Mouse (Mus musculus): ENCODE data around the gene Dlg5.

Dlg5 gene

GRCm38 (mm10) chr14:24234411-24234810, 11.3 kb downstream of the Dlg5 start:
- no peak for DNase-seq (ENCODE audit: low read depth, low spot score)

GRCm38 (mm10) chr14:24232641-24233633, 12.8 kb downstream of the Dlg5 start:
- DNase-seq (ENCODE audit: low read depth, low spot score), result no peak

GRCm38 (mm10) chr14:24228549-24228948, 17.2 kb downstream of the Dlg5 start:
- DNase-seq (ENCODE audit: low read depth, low spot score), result no peak

- DNase-seq (ENCODE audit: low read depth, low spot score), result no peak
Measured at GRCm38 (mm10) chr14:24227015-24227414, 18.7 kb downstream of the Dlg5 start.

GRCm38 (mm10) chr14:24226344-24226743, 19.4 kb downstream of the Dlg5 start:
- DNase-seq (ENCODE audit: low read depth, low spot score), result no peak

- no peak for DNase-seq (ENCODE audit: low read depth, low spot score)
Measured at GRCm38 (mm10) chr14:24222759-24223158, 23.0 kb downstream of the Dlg5 start.

GRCm38 (mm10) chr14:24222273-24222672, 23.4 kb downstream of the Dlg5 start:
- no peak for DNase-seq (ENCODE audit: low read depth, low spot score)

GRCm38 (mm10) chr14:24217362-24217722, 28.4 kb downstream of the Dlg5 start:
- DNase-seq (ENCODE audit: low read depth, low spot score), result no peak

- no peak for DNase-seq (ENCODE audit: low read depth, low spot score)
Measured at GRCm38 (mm10) chr14:24216678-24217361, 28.9 kb downstream of the Dlg5 start.

GRCm38 (mm10) chr14:24216064-24216463, 29.7 kb downstream of the Dlg5 start:
- DNase-seq (ENCODE audit: low read depth, low spot score), result no peak

GRCm38 (mm10) chr14:24214436-24214835, 31.3 kb downstream of the Dlg5 start:
- no peak for DNase-seq (ENCODE audit: low read depth, low spot score)

GRCm38 (mm10) chr14:24213336-24213735, 32.4 kb downstream of the Dlg5 start:
- DNase-seq (ENCODE audit: low read depth, low spot score), result peak; percentile 5

- no peak for DNase-seq (ENCODE audit: low read depth, low spot score)
Measured at GRCm38 (mm10) chr14:24212861-24213260, 32.9 kb downstream of the Dlg5 start.

- DNase-seq (ENCODE audit: low read depth, low spot score), result no peak
Measured at GRCm38 (mm10) chr14:24207360-24207752, 38.4 kb downstream of the Dlg5 start.

GRCm38 (mm10) chr14:24206736-24207359, 38.9 kb downstream of the Dlg5 start:
- no peak for DNase-seq (ENCODE audit: low read depth, low spot score)

- no peak for DNase-seq (ENCODE audit: low read depth, low spot score)
Measured at GRCm38 (mm10) chr14:24206314-24206713, 39.4 kb downstream of the Dlg5 start.

GRCm38 (mm10) chr14:24205281-24205871, 40.3 kb downstream of the Dlg5 start:
- DNase-seq (ENCODE audit: low read depth, low spot score), result no peak

GRCm38 (mm10) chr14:24203210-24203609, 42.5 kb downstream of the Dlg5 start:
- DNase-seq (ENCODE audit: low read depth, low spot score), result no peak

GRCm38 (mm10) chr14:24200771-24201170, 44.9 kb downstream of the Dlg5 start:
- DNase-seq (ENCODE audit: low read depth, low spot score), result no peak

- DNase-seq (ENCODE audit: low read depth, low spot score), result no peak
Measured at GRCm38 (mm10) chr14:24199732-24200131, 46.0 kb downstream of the Dlg5 start.

- DNase-seq (ENCODE audit: low read depth, low spot score), result no peak
Measured at GRCm38 (mm10) chr14:24197865-24198264, 47.9 kb downstream of the Dlg5 start.

- DNase-seq (ENCODE audit: low read depth, low spot score), result no peak
Measured at GRCm38 (mm10) chr14:24196947-24197346, 48.8 kb downstream of the Dlg5 start.

All from CD4-positive, CD25-positive, alpha-beta regulatory T cell, adult 2 months (primary cell).